Mouse (Mus musculus): ENCODE measurements at regions not wholly inside any gene's neighbourhood (a gene's known extent, or its start where the extent isn't known, plus 50 kb on each side); places are given as distances from the start of the nearest gene placed in this dataset.
A peak's percentile ranks its signal among the peaks of the same experiment; 100 is the strongest.

DNA sequence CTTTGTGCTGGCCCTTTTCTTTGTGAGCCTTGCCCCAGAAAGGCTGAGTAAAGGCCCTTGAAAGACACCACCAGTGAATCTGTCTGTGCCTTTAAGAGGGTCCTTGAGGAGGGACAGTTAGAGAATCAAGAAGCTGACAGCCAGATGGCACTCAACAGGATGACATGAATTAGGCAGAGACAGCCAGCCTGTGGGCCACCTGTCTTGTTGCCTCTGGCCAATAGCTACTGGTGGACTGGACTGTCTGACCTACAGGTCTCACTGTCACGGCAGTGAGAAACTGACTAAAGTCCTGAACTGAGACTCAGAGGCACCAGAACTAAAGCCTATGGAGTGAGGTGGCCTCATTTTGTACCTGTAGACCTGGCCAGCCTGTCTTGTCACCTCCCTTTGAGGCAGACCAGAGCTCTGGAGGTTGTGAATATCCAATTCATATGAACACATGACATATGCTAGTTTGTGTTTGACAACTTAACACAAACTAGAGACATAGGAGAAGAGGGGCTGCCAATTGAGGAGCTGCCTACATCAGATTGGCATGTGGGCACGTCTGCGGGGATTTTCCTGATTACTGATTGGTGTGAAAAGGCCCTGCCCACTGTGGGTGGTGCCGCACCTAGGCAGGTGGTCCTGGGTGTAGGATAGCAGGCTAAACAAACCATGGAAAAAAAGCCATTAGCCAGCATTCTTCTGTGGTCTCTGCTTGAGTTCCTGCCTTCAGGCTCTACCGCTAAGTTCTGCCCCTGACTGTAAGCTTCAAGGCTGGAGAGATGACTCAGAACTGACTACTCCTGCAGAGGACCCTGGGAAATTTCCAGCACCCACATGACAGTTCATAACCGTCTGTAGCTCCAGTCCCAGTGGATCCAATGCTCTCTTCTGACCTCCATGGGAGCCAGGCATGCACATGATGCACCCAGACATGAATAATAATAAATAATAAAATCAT lies 100.1 kb upstream of the Bod1 start:
- no peak overlapping the region for H3K4me3 ChIP-seq
- H3K36me3 ChIP-seq = no peaks in the 10 kb centered on the region
- H3K9ac ChIP-seq = no peak overlapping the region
- WGBS = 87% methylated on average over 6 of the region's 6 CpGs
- no peak overlapping the region for H3K4me2 ChIP-seq
- H3K27ac ChIP-seq (replicated peaks) = peak overlapping the region; percentile 85
- H3K4me1 ChIP-seq (replicated peaks) = peaks cover 30% of the 10 kb centered on the region
- no peak for ATAC-seq (ENCODE audit: low read depth)
- no peaks in the 10 kb centered on the region for H3K9me3 ChIP-seq
- no peaks in the 10 kb centered on the region for H3K27me3 ChIP-seq

DNA sequence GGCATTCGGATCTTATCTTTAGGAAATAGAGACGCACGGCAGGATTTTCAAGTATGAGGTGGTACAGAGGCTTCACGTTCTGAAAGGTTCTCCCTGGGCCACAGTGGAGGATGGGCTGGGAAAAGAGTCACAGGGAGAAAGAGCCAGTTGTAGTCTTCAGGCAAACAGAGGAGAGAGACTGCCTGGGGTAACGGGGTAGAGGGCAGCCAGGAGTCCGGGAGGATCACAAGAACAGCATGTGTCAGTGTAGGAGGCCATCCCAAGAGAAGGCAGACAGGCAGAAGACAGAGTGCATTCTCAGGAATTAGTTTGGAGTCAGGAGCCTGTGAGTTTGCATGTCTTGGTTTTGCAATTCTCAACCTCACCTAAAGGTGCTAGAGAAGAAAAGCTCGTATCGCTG lies 94.5 kb upstream of the Cpeb4 start:
- Histone ChIP-seq H3K4me3 (no peak overlapping the region), H3K9me3 (no peaks in the 10 kb centered on the region), H3K9ac (no peak overlapping the region), H3K36me3 (no peaks in the 10 kb centered on the region), H3K4me1 (replicated peaks) (no peaks in the 10 kb centered on the region), H3K27me3 (no peaks in the 10 kb centered on the region), H3K4me2 (no peak overlapping the region), H3K27ac (replicated peaks) (no peak overlapping the region)
- WGBS = 86% methylated on average over 8 of the region's 8 CpGs
- no peak for ATAC-seq (ENCODE audit: low read depth)

DNA sequence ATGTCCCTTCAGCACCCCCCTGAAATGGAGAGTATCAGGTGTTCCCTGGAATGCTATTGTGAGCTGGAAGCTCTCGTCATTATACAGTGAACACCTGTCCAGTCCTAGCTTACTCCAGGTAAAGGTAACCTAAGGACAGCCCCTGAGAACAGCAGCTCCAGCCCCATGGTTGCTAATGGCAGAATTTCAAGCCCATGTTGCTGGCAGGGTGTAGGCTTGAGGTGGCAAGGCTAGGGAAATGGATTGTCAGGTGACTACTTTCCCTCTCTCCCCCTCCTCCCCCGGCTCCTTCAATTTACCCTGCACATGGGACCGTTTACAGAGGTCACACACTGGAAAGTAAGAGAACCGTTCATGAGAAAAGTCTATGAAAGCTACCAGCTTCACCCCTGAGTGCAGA lies 93.2 kb upstream of the Cpeb4 start:
- Histone ChIP-seq H3K9ac (no peak overlapping the region), H3K9me3 (no peaks in the 10 kb centered on the region), H3K27ac (replicated peaks) (no peak overlapping the region), H3K4me3 (no peak overlapping the region), H3K36me3 (no peaks in the 10 kb centered on the region), H3K4me1 (replicated peaks) (no peaks in the 10 kb centered on the region), H3K27me3 (no peaks in the 10 kb centered on the region), H3K4me2 (no peak overlapping the region)
- WGBS = 81% methylated on average over 4 of the region's 4 CpGs
- no peak for ATAC-seq (ENCODE audit: low read depth)

DNA sequence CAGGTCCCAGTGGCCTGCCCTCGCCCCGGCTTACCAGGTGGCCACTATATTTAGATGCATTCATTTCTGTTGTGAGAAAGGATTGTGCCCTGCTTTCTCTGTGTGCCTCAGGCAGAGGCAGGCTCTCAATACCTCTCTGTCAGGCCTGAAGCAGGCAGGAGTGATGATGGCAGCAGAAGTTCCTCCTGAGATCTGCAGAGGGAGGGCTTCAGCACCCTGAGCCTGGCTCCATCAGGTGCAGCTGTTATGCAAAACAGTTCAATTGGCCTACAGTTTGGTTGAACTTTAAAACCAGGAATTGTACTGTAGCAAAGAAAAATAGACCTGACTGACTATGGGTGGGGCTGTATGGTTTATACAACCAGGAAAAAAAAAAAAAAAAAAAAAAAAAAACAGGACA lies 92.7 kb upstream of the Cpeb4 start:
- Histone ChIP-seq H3K4me1 (replicated peaks) (no peaks in the 10 kb centered on the region), H3K9me3 (no peaks in the 10 kb centered on the region), H3K36me3 (no peaks in the 10 kb centered on the region), H3K9ac (no peak overlapping the region), H3K27ac (replicated peaks) (no peak overlapping the region), H3K4me2 (no peak overlapping the region), H3K4me3 (no peak overlapping the region), H3K27me3 (no peaks in the 10 kb centered on the region)
- WGBS = 81% methylated on average over 2 of the region's 2 CpGs
- ATAC-seq (ENCODE audit: low read depth) = no peak

DNA sequence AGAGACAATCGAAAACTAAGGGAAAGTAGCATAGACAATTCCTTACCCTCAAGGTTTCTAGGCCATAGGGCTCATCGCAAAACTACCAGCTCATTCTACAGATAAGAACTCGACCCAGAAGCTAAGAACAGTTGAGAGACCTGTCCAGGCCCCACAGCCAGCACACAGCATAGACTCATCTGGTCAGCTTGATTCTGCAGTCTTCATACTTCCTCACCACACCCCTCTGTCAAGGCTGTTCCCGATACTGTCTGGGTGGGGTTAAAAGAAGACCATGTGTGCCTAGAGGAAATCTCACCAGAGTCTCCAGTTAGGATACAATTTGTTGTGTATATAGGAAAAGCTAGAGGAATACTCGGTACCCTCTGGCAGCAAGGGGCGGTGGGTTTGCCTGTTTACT lies 91.0 kb upstream of the Cpeb4 start:
- 85% methylated on average over 6 of the region's 6 CpGs for WGBS
- Histone ChIP-seq H3K4me2 (no peak overlapping the region), H3K4me3 (no peak overlapping the region), H3K27ac (replicated peaks) (no peak overlapping the region), H3K36me3 (no peaks in the 10 kb centered on the region), H3K9me3 (no peaks in the 10 kb centered on the region), H3K4me1 (replicated peaks) (no peaks in the 10 kb centered on the region), H3K27me3 (no peaks in the 10 kb centered on the region), H3K9ac (no peak overlapping the region)
- ATAC-seq (ENCODE audit: low read depth) = no peak

DNA sequence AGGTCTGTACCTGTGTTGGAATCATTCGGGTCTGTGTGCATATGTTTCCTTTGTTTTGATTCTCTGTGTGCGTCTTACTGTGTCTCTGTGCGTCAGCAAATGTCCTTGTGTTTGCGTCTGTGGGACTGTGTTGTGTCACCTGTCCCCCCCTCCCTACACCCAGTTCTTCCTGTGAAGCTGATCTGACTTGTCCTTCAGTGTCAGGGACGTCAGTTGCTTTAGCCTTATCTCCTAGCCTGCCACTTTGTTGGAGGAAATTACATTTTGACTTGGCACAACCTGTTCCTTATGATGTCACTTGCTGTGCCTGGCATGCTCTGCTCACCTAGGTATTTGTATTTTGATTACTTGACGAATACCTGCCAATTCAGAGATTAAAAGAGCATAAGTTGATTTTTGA lies 90.4 kb upstream of the Cpeb4 start:
- Histone ChIP-seq H3K27ac (replicated peaks) (no peak overlapping the region), H3K4me1 (replicated peaks) (no peaks in the 10 kb centered on the region), H3K27me3 (no peaks in the 10 kb centered on the region), H3K36me3 (no peaks in the 10 kb centered on the region), H3K4me3 (no peak overlapping the region), H3K9ac (no peak overlapping the region), H3K4me2 (no peak overlapping the region), H3K9me3 (no peaks in the 10 kb centered on the region)
- WGBS = 85% methylated on average over 6 of the region's 6 CpGs
- ATAC-seq (ENCODE audit: low read depth) = no peak

DNA sequence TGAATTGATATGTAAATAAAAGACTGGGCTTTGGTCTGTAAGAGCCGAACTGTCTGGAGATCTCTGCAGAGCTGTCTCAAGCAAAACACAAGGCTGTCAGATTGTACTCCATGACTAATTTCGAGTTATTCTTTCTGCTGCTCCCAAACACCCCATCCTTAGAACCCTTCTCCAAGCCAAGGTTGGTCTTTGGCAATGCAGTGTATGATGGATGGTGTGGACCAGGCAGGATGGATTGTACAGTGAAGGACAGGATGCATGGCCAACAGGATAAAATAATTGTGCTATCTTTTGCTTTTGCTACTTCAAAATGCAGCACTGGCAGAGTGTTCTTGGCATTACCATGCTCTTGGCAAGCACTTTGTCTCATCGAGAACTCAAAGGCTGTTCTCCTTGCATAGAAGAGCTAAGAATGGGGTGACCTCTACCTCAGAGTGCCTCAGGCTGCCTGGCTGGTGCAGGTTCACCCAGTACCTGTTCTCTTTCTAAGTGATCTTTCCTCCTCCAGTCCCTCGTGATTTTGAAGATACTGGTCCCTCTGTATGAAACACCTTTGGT lies 88.4 kb upstream of the Cpeb4 start:
- 88% methylated on average over 4 of the region's 4 CpGs for WGBS
- Histone ChIP-seq H3K9ac (no peak overlapping the region), H3K4me3 (no peak overlapping the region), H3K9me3 (no peaks in the 10 kb centered on the region), H3K4me1 (replicated peaks) (no peaks in the 10 kb centered on the region), H3K36me3 (no peaks in the 10 kb centered on the region), H3K27ac (replicated peaks) (no peak overlapping the region), H3K27me3 (no peaks in the 10 kb centered on the region), H3K4me2 (no peak overlapping the region)
- ATAC-seq (ENCODE audit: low read depth) = no peak

DNA sequence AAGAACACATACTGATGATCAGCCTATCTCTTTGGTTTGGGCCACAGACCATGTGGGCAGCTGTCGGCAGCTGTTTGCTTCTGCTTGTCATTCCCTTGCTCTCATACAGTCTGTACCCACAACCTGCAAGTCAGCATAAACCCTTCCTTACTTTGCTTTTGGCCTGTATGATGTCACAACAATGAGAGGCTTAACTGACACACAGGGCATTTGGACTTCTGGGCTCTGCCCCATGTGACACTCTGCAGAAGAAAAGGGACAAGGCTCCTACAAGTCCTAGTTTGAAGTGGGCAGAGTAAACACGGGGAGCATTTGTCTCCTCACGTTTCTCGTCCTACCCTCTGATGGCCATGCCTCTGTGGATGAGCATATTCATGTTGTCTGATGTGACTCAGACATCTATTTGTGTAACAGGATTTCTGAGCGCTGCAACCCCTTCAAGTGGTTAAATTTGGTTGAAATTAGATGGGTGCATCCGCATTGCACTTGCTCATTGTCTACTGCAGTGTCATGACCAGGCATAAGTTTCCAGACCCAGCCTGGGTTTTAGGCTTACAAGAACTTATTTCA lies 87.6 kb upstream of the Cpeb4 start:
- H3K36me3 ChIP-seq = no peaks in the 10 kb centered on the region
- no peak overlapping the region for H3K9ac ChIP-seq
- H3K4me1 ChIP-seq (replicated peaks) = no peaks in the 10 kb centered on the region
- no peak overlapping the region for H3K4me3 ChIP-seq
- H3K27ac ChIP-seq (replicated peaks) = no peak overlapping the region
- H3K4me2 ChIP-seq = no peak overlapping the region
- no peak for ATAC-seq (ENCODE audit: low read depth)
- H3K9me3 ChIP-seq = no peaks in the 10 kb centered on the region
- no peaks in the 10 kb centered on the region for H3K27me3 ChIP-seq
- WGBS = 95% methylated on average over 6 of the region's 6 CpGs

DNA sequence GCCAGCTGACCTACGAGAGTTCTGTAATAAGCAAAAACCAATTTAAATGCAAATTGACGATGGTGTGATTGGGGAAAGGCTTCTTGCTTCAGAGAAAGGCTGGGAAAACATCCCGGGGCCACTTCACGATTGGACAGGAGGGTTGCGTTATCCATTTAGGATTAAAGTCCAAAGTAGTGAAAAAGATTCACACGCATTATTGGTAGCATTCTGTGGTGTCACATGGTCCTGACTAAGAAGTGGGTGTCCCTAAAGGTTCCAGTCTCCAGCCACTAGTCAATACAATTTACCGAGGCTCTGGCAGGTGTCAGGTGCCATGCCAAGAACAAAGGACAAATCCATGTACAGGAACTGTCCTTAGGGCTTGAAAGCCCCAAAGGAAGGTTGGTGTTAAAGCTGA lies 86.9 kb upstream of the Cpeb4 start:
- no peak overlapping the region for H3K4me3 ChIP-seq
- no peaks in the 10 kb centered on the region for H3K4me1 ChIP-seq (replicated peaks)
- 75% methylated on average over 7 of the region's 7 CpGs for WGBS
- H3K4me2 ChIP-seq = no peak overlapping the region
- no peak for ATAC-seq (ENCODE audit: low read depth)
- no peak overlapping the region for H3K9ac ChIP-seq
- no peaks in the 10 kb centered on the region for H3K9me3 ChIP-seq
- no peaks in the 10 kb centered on the region for H3K27me3 ChIP-seq
- H3K36me3 ChIP-seq = no peaks in the 10 kb centered on the region
- H3K27ac ChIP-seq (replicated peaks) = no peak overlapping the region

DNA sequence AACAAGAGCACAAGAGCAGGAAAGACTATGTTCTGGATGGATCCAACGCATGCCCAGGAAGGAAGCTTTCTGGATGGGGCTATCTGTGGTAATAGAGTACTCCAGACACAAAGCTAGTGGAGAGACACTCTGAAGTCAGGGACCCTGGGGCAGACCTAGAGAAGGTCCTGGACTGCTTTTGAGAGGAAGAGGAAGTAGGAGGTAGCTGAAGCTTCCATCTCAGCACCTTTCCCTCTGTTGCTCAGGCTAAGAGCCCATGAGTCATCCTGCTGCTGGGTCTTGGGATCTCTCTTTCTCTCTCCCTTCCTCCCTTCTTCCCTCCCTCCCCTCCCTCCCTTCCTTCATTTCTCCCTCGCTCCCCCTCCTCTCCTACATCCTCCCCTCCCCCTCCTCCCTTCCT lies 84.6 kb upstream of the Cpeb4 start:
- Histone ChIP-seq H3K9ac (no peak overlapping the region), H3K36me3 (no peaks in the 10 kb centered on the region), H3K9me3 (no peaks in the 10 kb centered on the region), H3K27me3 (no peaks in the 10 kb centered on the region), H3K4me3 (no peak overlapping the region), H3K27ac (replicated peaks) (no peak overlapping the region), H3K4me1 (replicated peaks) (no peaks in the 10 kb centered on the region), H3K4me2 (no peak overlapping the region)
- no peak for ATAC-seq (ENCODE audit: low read depth)
- WGBS = 69% methylated on average over 2 of the region's 2 CpGs

DNA sequence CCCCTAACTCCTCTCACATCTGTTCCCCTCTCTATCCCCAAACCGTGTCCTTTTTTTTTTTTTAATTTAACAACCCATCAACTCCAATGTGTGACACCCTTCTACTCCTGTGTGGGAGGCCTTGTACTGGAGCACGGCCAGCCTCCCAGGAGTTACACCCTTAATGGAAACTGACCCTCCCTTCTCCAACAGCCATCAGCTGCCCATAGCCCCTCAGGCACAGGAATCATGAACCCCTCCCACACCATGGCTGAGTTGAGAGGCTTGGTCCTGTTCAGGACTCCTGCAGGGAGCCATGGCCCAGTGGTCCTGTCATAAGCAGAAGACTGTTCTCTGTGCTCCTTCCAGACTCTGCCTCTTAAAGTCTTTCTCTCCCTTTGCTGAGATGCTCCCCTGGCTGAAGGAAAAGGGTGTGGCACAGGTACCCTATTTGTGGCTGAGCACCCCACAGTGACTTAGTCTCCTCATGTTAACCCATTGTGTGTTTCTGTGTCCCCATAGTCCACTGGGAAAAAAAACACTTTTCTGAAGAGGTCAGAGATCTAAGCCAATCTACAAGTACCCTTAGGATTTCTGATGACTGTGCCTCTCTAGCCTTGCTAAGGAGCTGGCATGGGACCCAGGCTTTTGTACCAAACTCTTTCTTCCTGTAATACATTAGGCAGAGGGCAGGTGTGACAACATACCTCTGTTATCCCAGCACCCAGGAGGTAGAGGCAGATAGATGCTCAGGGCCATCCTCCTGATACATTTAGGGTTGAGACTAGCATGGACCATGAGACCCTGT lies 83.9 kb upstream of the Cpeb4 start:
- no peak overlapping the region for H3K27ac ChIP-seq (replicated peaks)
- no peaks in the 10 kb centered on the region for H3K9me3 ChIP-seq
- H3K36me3 ChIP-seq = no peaks in the 10 kb centered on the region
- no peak overlapping the region for H3K4me3 ChIP-seq
- no peak overlapping the region for H3K4me2 ChIP-seq
- ATAC-seq (ENCODE audit: low read depth) = no peak
- H3K9ac ChIP-seq = no peak overlapping the region
- H3K4me1 ChIP-seq (replicated peaks) = no peaks in the 10 kb centered on the region
- no peaks in the 10 kb centered on the region for H3K27me3 ChIP-seq
- 55% methylated on average over 2 of the region's 2 CpGs for WGBS

DNA sequence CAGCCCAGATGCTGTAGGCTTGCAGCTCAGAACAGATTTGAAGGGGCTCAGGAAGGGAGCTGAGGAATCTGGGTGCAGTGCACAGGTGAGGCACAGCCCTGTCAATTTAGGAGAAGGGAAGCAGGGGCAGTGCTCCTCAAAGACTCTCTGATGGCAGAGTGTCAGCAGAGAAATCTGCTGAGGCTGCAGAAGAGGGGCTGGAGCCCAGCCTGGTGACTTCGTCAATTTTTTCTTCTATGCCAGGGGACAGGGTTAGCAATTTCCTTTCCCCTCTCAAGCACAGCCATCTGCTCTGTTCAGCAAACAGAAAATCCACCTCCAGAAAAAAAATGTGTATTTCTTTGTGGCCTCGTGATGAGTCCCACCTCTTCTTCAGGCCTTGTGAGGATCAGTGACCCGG lies 82.0 kb upstream of the Cpeb4 start:
- ATAC-seq (ENCODE audit: low read depth) = no peak
- Histone ChIP-seq H3K27ac (replicated peaks) (no peak overlapping the region), H3K9me3 (no peaks in the 10 kb centered on the region), H3K27me3 (no peaks in the 10 kb centered on the region), H3K4me1 (replicated peaks) (no peaks in the 10 kb centered on the region), H3K36me3 (no peaks in the 10 kb centered on the region), H3K9ac (no peak overlapping the region), H3K4me2 (no peak overlapping the region), H3K4me3 (no peak overlapping the region)
- 82% methylated on average over 3 of the region's 3 CpGs for WGBS

Measured in neural tube, embryonic 13.5 days (tissue).